9 mouse cellular contexts compared by ENCODE assay signal in genomic region chr12:3983736-3984135, GRCm38 (mm10). TPM values are rescaled to one million over a fixed set of nuclear protein-coding genes. Genes with fewer than 3 reads are reported as not detected.
DNase-seq lines count a peak whose midpoint lies in the region.
"Had no signal": no experiment of that assay in that cellular context is flagged by ENCODE, and none has a peak within 500 bp of the region (broad histone marks: within the 10 kb centered on the region; RNA-seq: fewer than 3 reads in every experiment).

No protein-coding gene starts in this region.

- DNase-seq in ovary, postnatal 10 days (ENCODE audit: low spot score) = peak; percentile 52
- no peak for DNase-seq in ovary, adult 18-20 months (ENCODE audit: low spot score)
- peak; percentile 74 to 75 for DNase-seq in adrenal gland, adult 18-20 months (ENCODE audit: low spot score in 2 of 2)
- peak; percentile 71 for DNase-seq in embryo, embryonic 10 days (ENCODE audit: low spot score)
- peak; percentile 76 for DNase-seq in hindlimb bud, embryonic 11.5 days (ENCODE audit: extremely low spot score, low read depth, low spot score)
- peak; percentile 79 for DNase-seq in left cerebral cortex, postnatal 4 days
- peak; percentile 97 for DNase-seq in retina, embryonic 14.5 days (ENCODE audit: low spot score)
- DNase-seq in urinary bladder, postnatal 36 days (ENCODE audit: low spot score in 2 of 2) = peak; percentile 62 to 65

- intact Hi-C loops in left cerebral cortex, postnatal 4 days (cut with DNase I) = loop anchor here (2.0 kb wide), 1 partner anchor 97 kb away; no protein-coding TSS in a partner anchor

RNA-seq across cellular contexts. Expression of gene Pomc, which starts 29.0 kb away (rescaled TPM):
- under 1 TPM; 0.58 to 0.70 TPM for total RNA-seq in adrenal gland, adult 18-20 months (2021)
- 1 to 10 TPM; 1.6 to 1.9 TPM for total RNA-seq in left cerebral cortex, postnatal 4 days (2021)
- total RNA-seq: hematopoietic stem cell, adult 5-6 weeks had no signal

RNA-seq across cellular contexts. Expression of gene Efr3b, which starts 55.0 kb away (rescaled TPM):
- 1 to 10 TPM; 2.7 to 7.0 TPM for total RNA-seq in adrenal gland, adult 18-20 months (2021)
- total RNA-seq in left cerebral cortex, postnatal 4 days (2021) = 100 to 1,000 TPM in 1 of 2 experiments, 10 to 100 TPM in 1; 100.0 to 102 TPM

Comparison
In these comparisons a context has a peak if more than half of its experiments do, and no peak if none do; other contexts are left out.
1. RNA of gene Efr3b, which starts 55.0 kb away (total RNA-seq): 100.0 to 102 TPM in left cerebral cortex, postnatal 4 days; 2.7 to 7.0 TPM in adrenal gland, adult 18-20 months; every median in the first group is over 10 times any median in the second.